Mouse (Mus musculus) thymus, postnatal 36 days (tissue): ENCODE measurements at regions not wholly inside any gene's neighbourhood (a gene's known extent, or its start where the extent isn't known, plus 50 kb on each side); places are given as distances from the start of the nearest gene placed in this dataset.

Source experiments
- DNase-seq, 2 experiments: peaks; one replicate each; pipeline ENCODE4 v3.0.0; 2022; ENCODE audit warnings: mixed read lengths in 2 of 2

- DNase-seq: no peak
Observed at GRCm38 (mm10) chr11:56442381-56442780, 401.6 kb upstream of the Nmur2 start.

- DNase-seq: no peak
Observed at GRCm38 (mm10) chr11:56441071-56441470, 400.3 kb upstream of the Nmur2 start.

DNA sequence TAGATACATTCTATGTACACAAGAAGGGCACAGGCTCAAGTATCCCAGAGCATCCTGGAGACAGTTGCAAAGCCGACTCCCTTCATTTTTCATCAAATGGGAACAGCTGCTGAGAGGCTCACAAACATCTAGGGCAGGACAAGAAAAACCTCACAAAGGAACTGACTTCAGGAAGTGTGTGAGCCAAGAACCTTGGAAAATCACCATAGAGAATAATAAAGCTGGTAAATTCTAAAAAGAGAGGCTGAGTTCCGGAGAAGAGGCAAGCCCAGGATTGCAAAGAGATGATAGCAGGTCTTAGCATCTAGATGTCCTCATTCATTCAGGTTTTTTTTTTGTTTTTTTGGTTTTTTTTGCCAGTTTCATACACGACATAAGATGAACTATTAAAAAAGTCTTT, 390.3 kb upstream of the Nmur2 start:
- DNase-seq: no peak

- DNase-seq: no peak
Observed at GRCm38 (mm10) chr11:56384761-56385160, 344.0 kb upstream of the Nmur2 start.

DNA sequence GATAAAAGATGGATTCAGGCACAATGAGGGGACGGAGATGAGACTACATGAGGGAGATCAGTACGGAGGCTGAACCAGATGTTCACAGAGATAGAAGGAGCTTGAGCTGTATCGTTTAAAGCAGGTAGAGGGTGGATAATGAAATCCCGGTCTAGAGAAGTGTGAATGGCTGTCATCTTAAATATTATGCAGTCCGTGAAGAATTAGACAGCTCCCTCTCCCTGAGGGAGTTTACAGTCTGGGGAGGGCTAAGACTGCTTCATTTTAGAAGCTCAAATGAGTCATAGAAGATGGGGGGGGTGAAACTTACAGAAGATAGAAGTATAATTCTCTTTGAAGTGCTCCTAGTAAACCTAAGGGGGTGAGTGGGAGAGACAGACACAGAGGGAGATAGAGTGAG, 336.7 kb upstream of the Nmur2 start:
- no peak for DNase-seq

DNA sequence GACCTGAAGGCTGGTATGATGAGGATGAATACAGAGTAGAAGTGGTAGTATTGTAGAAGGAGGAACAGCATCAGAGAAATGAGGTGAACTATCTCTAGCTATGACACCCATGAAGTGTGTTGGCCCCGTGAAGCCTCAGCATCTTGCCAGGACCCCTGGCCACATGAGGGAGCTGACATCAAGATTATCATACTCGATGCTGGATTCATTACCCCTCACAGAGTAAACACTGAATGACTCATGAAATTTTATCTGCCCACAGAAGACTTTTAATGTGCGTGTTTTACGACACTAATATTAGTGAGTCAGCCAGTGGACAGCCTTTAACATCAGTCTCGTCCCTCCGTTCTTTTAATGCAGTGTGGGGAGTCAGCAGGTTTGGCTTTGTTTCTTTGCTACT, 333.5 kb upstream of the Nmur2 start:
- DNase-seq: no peak

DNA sequence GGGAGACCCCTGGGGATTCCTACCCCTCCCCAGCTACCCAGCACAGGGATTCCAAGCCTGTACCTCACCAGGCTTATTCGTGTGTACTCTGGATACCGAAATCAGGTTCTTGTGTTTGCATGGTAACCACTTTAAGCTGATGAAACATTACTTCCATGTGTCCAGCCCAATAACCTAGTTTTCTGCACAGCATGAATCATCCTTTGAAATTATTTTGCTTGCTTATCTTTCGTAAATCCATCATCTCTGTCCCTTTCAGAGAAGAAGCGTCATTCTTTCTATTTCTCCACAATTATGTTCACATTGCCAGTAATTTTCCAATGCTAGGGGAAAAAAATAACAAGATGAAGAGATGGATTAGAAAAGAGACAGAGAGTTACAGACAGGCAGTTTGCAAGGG, 332.8 kb upstream of the Nmur2 start:
- no peak for DNase-seq

- DNase-seq: no peak
Observed at GRCm38 (mm10) chr11:56357690-56358089, 316.9 kb upstream of the Nmur2 start.

DNA sequence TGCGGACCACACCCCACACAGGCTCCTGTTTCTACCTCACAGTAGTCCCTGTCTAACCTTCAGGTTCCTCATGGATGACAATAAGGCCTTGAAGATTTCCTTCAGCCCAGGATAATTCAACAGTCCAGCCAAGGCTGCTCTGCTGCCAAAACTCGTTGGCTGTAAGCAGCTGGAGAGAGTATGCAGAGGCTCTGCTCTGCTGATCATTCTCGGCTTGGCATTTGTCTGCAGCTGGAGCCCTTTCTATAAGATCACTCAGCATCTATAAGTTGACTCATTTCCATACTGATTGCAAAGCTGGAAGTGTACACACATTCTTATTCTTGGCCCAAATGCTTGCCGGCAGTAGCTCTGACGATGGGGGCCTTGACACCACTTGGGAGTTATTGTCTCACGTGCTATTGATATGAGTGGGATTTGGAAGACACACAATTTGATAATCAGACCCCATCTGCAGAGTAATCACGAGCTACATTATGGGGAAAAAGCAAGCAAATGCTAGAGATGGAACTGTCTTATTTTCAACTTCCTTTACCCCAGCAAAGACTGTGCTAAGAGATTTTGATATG, 311.1 kb upstream of the Nmur2 start:
- DNase-seq: no peak

DNA sequence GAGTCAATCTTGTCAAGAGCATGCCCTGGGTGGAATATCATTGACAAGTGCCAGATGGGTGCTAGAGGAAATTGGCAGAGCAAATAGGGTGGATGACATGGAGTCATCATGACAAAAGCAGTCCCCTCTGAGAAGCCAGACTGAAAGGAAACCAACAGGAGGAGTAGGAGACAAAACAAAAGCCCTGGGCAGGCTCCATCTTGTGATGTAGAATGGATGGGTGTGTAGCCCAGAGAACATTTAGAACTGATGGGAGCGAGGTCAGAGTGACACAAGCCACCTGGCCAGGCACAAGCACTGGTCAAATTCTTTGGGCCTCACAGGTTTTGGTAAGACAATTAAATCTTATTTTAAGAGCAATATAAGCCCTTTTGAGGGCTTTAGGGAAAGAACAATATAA, 310.4 kb upstream of the Nmur2 start:
- DNase-seq: no peak

DNA sequence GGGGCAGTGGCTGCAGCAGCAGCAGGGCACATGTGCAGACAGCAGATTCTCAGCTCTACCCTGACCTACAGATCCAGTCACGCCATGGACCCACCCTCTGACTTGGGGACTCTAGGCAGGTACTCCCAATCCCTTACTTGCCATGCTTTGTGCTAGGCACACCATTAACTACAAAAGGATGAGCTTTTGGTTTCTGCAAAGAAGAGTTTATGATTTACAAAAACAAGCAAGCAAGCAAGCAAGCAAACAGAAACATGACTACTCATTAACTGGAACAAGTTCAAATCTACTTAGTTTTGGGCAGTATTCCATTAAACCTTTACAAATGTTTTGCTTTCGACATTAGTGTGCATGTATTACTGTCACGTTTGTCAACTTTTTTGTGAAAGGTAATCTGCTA, 309.0 kb upstream of the Nmur2 start:
- DNase-seq: no peak

- no peak for DNase-seq
Observed at GRCm38 (mm10) chr11:56348408-56348807, 307.6 kb upstream of the Nmur2 start.

GRCm38 (mm10) chr11:56343083-56343482, 302.3 kb upstream of the Nmur2 start:
- DNase-seq: no peak

GRCm38 (mm10) chr11:56341731-56342130, 300.9 kb upstream of the Nmur2 start:
- DNase-seq: no peak

- DNase-seq: no peak
Observed at GRCm38 (mm10) chr11:56341040-56341439, 300.2 kb upstream of the Nmur2 start.

DNA sequence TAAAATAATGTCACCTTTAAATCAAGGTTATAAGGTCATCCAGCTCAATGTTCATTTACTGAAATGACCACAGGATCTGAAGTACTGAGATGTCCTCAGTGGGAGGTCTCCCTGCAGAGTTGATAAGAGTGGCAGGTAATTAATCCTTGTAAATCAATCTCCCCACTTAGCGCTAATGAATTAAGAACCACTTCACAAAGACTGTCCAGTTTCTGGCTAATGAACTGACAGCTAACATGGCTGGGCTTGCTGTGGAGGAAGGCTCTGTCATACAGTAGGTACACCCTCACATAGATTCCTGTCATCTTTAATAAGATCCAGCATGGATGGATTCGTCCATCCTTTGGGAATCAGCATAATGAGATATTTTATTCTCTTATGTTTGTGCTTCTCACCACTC, 297.7 kb upstream of the Nmur2 start:
- no peak for DNase-seq

DNA sequence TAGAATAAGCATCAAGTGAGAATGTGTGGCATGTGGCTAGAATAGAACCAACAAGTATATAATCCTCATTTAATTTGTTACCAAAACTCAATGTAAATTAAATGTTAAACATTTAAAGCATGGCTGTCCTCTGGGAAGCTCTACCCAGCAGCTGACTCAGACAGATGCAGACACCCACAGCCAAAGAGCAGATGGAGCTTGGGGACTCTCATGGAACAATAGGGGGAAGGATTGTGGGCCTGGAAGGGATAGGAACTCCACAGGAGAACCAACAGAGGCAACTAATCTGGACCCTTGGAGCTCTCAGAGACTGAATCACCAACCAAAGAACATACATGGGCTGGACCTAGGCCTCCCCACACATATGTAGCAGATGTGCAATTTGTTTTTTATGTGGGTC, 295.1 kb upstream of the Nmur2 start:
- no peak for DNase-seq

GRCm38 (mm10) chr11:56320293-56320692, 279.5 kb upstream of the Nmur2 start:
- no peak for DNase-seq

- DNase-seq: no peak
Observed at GRCm38 (mm10) chr11:56315221-56315987, 274.6 kb upstream of the Nmur2 start.

- DNase-seq: no peak
Observed at GRCm38 (mm10) chr11:56309549-56309948, 268.7 kb upstream of the Nmur2 start.

DNA sequence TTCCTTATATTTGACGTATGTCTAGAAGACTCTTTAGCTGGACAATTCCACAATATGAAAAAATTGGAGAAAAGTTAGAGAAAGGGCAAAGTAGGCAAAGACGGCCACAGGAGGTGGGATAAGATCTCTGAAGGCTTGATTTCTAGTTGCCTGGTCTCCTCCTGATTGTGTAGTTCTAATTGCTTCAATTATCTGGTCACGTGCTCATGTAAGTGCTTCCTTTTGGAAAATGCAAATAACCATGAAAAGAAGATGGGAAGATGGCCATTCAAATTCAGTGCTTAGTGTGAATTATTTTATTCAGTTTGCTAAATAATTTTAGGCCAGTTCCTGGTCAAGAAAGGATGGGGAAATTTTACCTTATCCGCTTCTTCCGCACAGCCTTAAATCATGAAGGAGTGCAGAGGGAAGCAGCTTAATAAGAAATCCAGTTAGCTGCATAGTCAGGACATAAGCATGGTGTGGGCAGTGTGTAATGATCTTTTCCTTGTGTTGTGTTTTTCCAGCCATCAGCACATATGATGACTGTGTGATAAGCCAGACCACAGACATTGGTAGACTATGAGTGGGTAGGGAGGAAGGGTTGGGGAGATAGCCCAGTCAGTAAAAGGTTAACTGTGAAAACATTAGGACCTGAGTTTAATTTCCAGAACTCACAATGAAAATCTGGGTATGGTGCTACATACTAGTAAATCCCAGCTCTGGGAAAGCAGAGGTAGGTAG, 267.7 kb upstream of the Nmur2 start:
- no peak for DNase-seq

DNA sequence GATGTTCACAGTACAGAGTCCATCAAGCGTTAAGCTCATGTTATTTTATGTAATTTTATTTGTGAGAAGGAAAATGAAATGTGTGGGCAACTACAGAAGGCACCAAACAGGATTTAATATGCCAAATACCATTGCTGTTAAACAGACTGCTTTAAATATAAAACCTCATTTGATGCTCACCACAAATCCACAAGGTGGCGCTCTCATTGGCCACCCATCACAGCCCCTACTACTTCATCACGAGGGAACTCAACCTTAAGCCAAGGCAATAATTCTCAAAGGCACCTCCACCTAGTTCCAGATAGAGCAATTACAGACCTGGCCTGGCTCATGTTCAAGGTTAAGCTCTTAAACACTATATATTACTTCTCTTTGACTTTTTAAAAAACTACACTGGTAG, 266.2 kb upstream of the Nmur2 start:
- DNase-seq: no peak

DNA sequence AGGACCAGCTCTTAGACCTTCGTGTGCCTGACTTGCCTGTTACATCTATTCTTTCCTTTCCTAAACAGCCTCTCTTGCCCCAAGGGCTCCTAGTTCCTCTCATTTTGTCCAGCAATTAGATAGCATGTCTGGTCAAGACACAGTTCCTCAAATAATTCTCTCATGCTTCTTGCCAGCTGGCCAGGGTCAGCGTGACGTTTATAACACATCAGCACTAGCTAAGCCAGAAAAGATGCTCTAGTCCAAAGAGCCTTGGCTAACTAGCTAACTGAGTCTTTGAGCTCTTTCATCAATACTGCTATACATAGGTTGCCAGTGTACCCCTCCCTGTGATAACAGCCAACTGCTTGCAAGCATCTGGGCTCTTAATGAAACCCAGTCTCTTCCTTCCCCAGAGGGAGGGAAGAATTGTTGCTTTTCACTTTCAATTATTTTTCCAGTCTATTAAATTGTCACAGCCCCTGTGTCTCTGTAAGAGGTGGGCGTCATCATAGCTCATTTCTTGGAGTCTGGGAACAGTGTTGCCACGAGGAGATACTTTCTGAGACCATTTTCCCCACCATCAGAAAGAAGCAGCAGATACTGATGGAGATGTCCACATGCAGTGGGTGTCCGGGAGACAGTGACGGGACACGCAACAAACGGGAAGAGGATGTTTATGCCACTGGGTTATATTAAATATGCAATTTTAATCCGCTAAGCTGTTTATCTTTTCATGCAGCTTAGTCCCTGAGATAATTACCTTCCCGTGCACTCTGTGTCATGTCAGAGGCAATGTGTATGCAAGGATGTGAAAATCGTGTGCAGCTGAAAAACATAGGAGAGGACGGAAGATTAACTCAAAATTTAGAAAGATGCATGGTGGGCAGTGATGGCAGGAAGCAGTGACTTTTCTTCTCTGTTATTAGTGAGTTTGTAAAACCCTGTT, 250.1 kb upstream of the Nmur2 start:
- no peak for DNase-seq
